Mouse (Mus musculus) G1E (cell line): ENCODE data around the gene Gse1. TPM values are rescaled to one million over a fixed set of nuclear protein-coding genes. Genes with fewer than 3 reads are reported as not detected.
A peak's percentile ranks its signal among the peaks of the same experiment; 100 is the strongest.

Source experiments
- ATAC-seq: 2 replicates; pipeline ENCODE4 v1.8.0; 2016; ENCODE audit warnings: mild to moderate bottlenecking; ENCODE audit not compliant: insufficient number of reproducible peaks, poor library complexity, low FRiP score, severe bottlenecking; ENCODE audit errors: extremely low read depth
- DNase-seq: peaks from one replicate; pipeline ENCODE4 v3.0.0; 2012; ENCODE audit warnings: low spot score
- H3K27me3 ChIP-seq: 2 replicates; pipeline ENCODE4 v1.6.1; 2012; ENCODE audit warnings: mild to moderate bottlenecking, low read length, inconsistent platforms; ENCODE audit not compliant: insufficient read depth
- H3K36me3 ChIP-seq: replicated peaks from 2 replicates; pipeline ENCODE3; 2012; ENCODE audit warnings: mild to moderate bottlenecking, inconsistent platforms
- H3K4me1 ChIP-seq: 2 replicates; pipeline ENCODE4 v1.6.1; 2012; ENCODE audit warnings: low read depth, low read length, inconsistent platforms, mixed read lengths; ENCODE audit not compliant: insufficient read depth
- H3K4me3 ChIP-seq: 2 replicates; pipeline ENCODE4 v1.5.1; 2012; ENCODE audit warnings: low read depth, mild to moderate bottlenecking, inconsistent platforms, low read length, moderate library complexity, mixed read lengths
- H3K9me3 ChIP-seq: replicated peaks from 2 replicates; pipeline ENCODE4 v1.6.1; 2012; ENCODE audit warnings: inconsistent platforms
- CTCF ChIP-seq: IDR thresholded peaks from 2 replicates; pipeline ENCODE4 v1.5.1; 2012; ENCODE audit warnings: low read depth, low read length, inconsistent platforms, mixed read lengths
- GATA1 ChIP-seq: IDR thresholded peaks from 2 replicates; pipeline ENCODE4 v1.6.1; 2012; ENCODE audit warnings: borderline replicate concordance, low read length, inconsistent platforms, mixed read lengths
- GATA2 ChIP-seq: IDR thresholded peaks from 2 replicates; pipeline ENCODE4 v1.6.1; 2012; ENCODE audit warnings: low read depth, low read length, inconsistent platforms, borderline replicate concordance
- POLR2AphosphoS5 ChIP-seq: IDR thresholded peaks from 2 replicates; pipeline ENCODE4 v1.6.1; 2012; ENCODE audit warnings: low read depth, low read length, inconsistent platforms; ENCODE audit not compliant: insufficient replicate concordance
- TAL1 ChIP-seq: conservative IDR thresholded peaks from 2 replicates; pipeline ENCODE4 v1.6.1; 2012; ENCODE audit warnings: low read depth, low read length, inconsistent platforms, mixed read lengths
- polyA plus RNA-seq: library from polyadenylated mRNA; stranded (reverse); fragments of >175 nt; gene quantifications from 2 replicates; pipeline ENCODE4 v1.2.3, GENCODE M21; 2012
- total RNA-seq, 2 experiments: library from RNA; stranded (forward) in 1 of 2; stranded (reverse) in 1 of 2; fragments of 200-1000 nt in 1 of 2; fragments of >200 nt in 1 of 2; fragmentation: Nextera tagmentation in 1 of 2; gene quantifications; 2 replicates each; pipeline ENCODE4 v1.2.3; 2014 to 2017

Gse1 gene
- total and polyA plus RNA-seq, 3 experiments: 6.3 to 106 (median 48.4) TPM

DNA sequence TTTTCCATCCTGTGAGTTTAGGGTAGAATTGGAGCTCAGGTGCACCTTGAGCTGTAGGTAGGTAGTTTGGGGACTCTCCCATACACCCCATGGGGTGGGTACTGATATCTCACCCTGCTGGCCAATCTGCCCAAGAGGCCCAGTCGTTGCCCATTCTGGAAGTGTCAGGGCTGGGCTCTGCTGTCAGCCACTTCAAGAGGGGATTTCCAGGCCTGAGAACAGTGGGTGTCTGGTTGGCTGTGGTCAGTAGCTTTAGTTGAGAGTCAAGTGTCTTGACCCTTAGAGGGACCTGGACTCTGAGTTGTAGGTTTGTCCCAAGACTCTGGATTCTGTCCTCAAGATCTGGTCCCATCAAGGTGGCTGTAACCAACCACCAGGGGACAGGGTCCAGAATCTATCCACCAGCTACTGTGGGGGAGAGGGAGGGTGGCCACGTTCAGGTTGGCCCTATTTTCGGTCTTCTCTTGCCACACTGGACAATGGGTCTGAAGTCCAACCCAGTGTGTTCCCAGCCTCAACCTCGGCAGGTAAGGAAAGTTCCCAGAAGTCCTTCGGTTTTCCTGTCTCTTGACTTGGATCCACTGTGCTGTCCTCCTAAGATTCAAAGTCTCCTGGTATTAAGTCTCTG, 263.0 kb downstream of the Gse1 start:
- ATAC-seq: no peak
- H3K36me3 ChIP-seq: peaks cover 37% of the 10 kb centered on the region
- H3K9me3 ChIP-seq: no peaks in the 10 kb centered on the region
- peak overlapping the region; percentile 83; the same call in 1 of the 2 replicates for H3K4me3 ChIP-seq
- peaks cover 74% of the 10 kb centered on the region for H3K4me1 ChIP-seq
- H3K27me3 ChIP-seq: peaks cover 8% of the 10 kb centered on the region; the same call in 1 of the 2 replicates
- no peak for DNase-seq
- TF ChIP-seq GATA1: no peak
- TF ChIP-seq POLR2AphosphoS5: no peak
- no peak for TF ChIP-seq GATA2
- TF ChIP-seq TAL1: no peak
- TF ChIP-seq CTCF: no peak

DNA sequence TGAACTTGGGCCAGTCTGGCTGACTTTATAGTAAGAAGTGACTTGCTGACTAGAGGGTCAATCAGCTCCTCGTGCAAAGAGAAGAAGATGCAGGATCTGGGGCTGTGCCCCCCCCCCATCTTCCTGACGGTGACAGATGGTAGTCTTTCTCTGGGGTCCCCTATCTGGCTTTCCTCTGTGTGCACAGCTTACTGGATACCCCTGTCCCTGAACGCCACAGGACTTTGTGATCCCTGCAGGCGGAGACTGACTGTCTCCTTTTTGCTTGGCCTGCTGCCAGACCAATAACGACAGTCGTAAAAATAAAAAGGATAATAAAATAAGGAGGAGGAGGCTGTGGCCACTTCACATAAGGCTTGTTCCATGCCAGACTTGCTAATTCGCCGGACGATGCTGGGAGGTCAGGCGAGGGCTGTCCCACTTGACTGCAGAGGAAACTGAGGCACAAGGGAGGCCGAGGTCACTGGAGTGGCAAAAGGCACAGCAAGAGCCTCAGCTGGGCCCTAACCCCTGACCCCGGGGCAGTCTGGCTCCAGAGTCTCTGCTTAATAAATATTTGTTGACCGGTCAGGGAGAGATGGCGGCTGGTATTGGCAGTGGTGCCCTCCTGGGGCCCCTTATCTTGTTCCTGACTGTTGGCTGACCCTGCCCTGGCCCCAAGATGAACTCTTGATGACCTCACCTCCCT, 264.1 kb downstream of the Gse1 start:
- no peak for TF ChIP-seq TAL1
- TF ChIP-seq POLR2AphosphoS5: no peak
- TF ChIP-seq CTCF: no peak
- no peak for TF ChIP-seq GATA1
- TF ChIP-seq GATA2: no peak

DNA sequence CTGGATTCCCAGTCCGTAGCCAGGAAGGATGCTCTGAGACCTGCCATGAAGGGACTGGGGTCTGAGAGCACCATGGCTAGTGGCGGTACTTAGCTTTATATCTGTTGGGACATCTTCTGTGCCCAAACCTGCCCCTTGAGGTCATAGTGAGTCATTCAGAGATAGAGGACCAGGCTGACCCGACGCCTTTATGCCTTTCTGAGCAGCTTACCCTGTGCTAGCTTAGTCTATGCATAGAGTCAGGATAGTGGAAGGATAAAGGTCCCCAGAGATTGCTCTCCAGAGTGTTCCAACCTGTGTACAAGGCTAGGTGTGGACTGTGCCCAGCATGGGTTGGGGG, 264.6 kb downstream of the Gse1 start:
- Histone ChIP-seq H3K27me3 (peaks cover 9% of the 10 kb centered on the region; the same call in 1 of the 2 replicates), H3K36me3 (peaks cover 51% of the 10 kb centered on the region), H3K4me3 (no peak overlapping the region; the same call in 1 of the 2 replicates), H3K4me1 (peaks cover 78% of the 10 kb centered on the region), H3K9me3 (peaks cover 7% of the 10 kb centered on the region)
- TF ChIP-seq POLR2AphosphoS5: no peak
- no peak for TF ChIP-seq CTCF
- DNase-seq: no peak
- ATAC-seq: no peak

More for the DNA sequence above, 264.1 kb downstream of the Gse1 start:
- ATAC-seq (no peak), DNase-seq (no peak)
- Histone ChIP-seq H3K4me3 (peak overlapping the region; percentile 46; the same call in 1 of the 2 replicates), H3K4me1 (peaks cover 77% of the 10 kb centered on the region), H3K36me3 (peaks cover 47% of the 10 kb centered on the region), H3K27me3 (peaks cover 9% of the 10 kb centered on the region; the same call in 1 of the 2 replicates), H3K9me3 (peaks cover 7% of the 10 kb centered on the region)

- peaks cover 9% of the 10 kb centered on the region; the same call in 1 of the 2 replicates for H3K27me3 ChIP-seq
- peak overlapping the region; percentile 23; the same call in 1 of the 2 replicates for H3K4me3 ChIP-seq
- peaks cover 55% of the 10 kb centered on the region for H3K36me3 ChIP-seq
- H3K9me3 ChIP-seq: peaks cover 7% of the 10 kb centered on the region
- no peak for ATAC-seq
- H3K4me1 ChIP-seq: peaks cover 87% of the 10 kb centered on the region
- TF ChIP-seq GATA2 (no peak), POLR2AphosphoS5 (no peak), GATA1 (no peak), TAL1 (no peak), CTCF (no peak)
- DNase-seq: no peak
These were observed 265.5 kb downstream of the Gse1 start for GRCm38 (mm10) chr8:120493508-120494464.

DNA sequence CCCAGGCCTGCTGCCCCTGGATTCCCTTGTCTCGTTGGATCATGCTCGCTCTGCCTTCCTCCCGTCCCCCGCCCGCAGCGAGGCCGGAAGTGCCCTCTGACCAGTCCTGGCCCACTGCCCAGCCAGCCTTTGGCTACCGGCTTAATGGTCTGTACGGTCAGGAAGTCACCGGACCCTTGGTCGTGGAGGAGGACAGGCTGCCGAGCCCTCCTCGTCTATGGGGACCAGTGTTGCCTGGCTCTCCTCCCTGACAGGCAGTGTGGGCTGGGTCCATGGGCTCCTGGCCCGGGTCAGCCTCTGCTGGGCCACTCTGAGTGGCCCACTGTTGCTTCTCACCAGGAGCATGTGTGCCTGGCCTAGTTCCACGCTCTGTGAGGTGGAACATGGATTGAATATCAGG, 266.6 kb downstream of the Gse1 start:
- H3K36me3 ChIP-seq: peaks cover 58% of the 10 kb centered on the region
- peaks cover 7% of the 10 kb centered on the region for H3K9me3 ChIP-seq
- ATAC-seq: no peak

GRCm38 (mm10) chr8:120495461-120495860, 267.2 kb downstream of the Gse1 start:
- no peak overlapping the region; the same call in 1 of the 2 replicates for H3K4me3 ChIP-seq
- DNase-seq (no peak), ATAC-seq (no peak)
- H3K36me3 ChIP-seq: peaks cover 64% of the 10 kb centered on the region
- TF ChIP-seq TAL1 (no peak), GATA1 (no peak), CTCF (no peak), POLR2AphosphoS5 (no peak), GATA2 (no peak)
- H3K9me3 ChIP-seq: peaks cover 7% of the 10 kb centered on the region
- H3K27me3 ChIP-seq: peaks cover 12% of the 10 kb centered on the region; the same call in 1 of the 2 replicates
- peaks cover 92% of the 10 kb centered on the region for H3K4me1 ChIP-seq

More for the DNA sequence above, 266.6 kb downstream of the Gse1 start:
- Histone ChIP-seq H3K4me1 (peaks cover 92% of the 10 kb centered on the region), H3K4me3 (peak overlapping the region; percentile 61; the same call in 1 of the 2 replicates), H3K27me3 (peaks cover 9% of the 10 kb centered on the region; the same call in 1 of the 2 replicates)
- no peak for TF ChIP-seq TAL1
- TF ChIP-seq POLR2AphosphoS5: no peak
- no peak for TF ChIP-seq GATA2
- TF ChIP-seq CTCF: no peak
- no peak for TF ChIP-seq GATA1
- no peak for DNase-seq
